Mouse (Mus musculus) B cell, adult 2 months (primary cell): Measurements from ENCODE around the gene Sfrp2.
A peak's percentile ranks its signal among the peaks of the same experiment; 100 is the strongest.

ENCODE experiments used
- DNase-seq, 2 experiments: peaks; one replicate each; pipeline ENCODE4 v3.0.0; 2022

Gene Sfrp2

GRCm38 (mm10) chr3:83773281-83773680, 7.2 kb downstream of the Sfrp2 start:
- DNase-seq = no peak

GRCm38 (mm10) chr3:83775403-83775802, 9.3 kb downstream of the Sfrp2 start:
- no peak for DNase-seq

- DNase-seq = no peak
These were observed 15.5 kb downstream of the Sfrp2 start for GRCm38 (mm10) chr3:83781460-83782222.

GRCm38 (mm10) chr3:83783716-83784469, 17.8 kb downstream of the Sfrp2 start:
- no peak for DNase-seq

- DNase-seq = no peak
These were observed 18.6 kb downstream of the Sfrp2 start for GRCm38 (mm10) chr3:83784726-83785125.

- DNase-seq = no peak
These were observed 21.0 kb downstream of the Sfrp2 start for GRCm38 (mm10) chr3:83787086-83787485.

- DNase-seq = no peak
These were observed 21.7 kb downstream of the Sfrp2 start for GRCm38 (mm10) chr3:83787776-83788305.

GRCm38 (mm10) chr3:83789651-83790451, 23.7 kb downstream of the Sfrp2 start:
- peak; percentile 40 to 55 for DNase-seq

GRCm38 (mm10) chr3:83791444-83791843, 25.3 kb downstream of the Sfrp2 start:
- DNase-seq = no peak

- DNase-seq = no peak
These were observed 31.0 kb downstream of the Sfrp2 start for GRCm38 (mm10) chr3:83797098-83797497.

GRCm38 (mm10) chr3:83797828-83798227, 31.7 kb downstream of the Sfrp2 start:
- DNase-seq = peak; percentile 82 to 83

GRCm38 (mm10) chr3:83799486-83799885, 33.4 kb downstream of the Sfrp2 start:
- no peak for DNase-seq

- DNase-seq = peak in 1 of 2 experiments; percentile 35
These were observed 35.6 kb downstream of the Sfrp2 start for GRCm38 (mm10) chr3:83801649-83802155.

- no peak for DNase-seq
These were observed 42.4 kb downstream of the Sfrp2 start for GRCm38 (mm10) chr3:83808483-83808882.

- DNase-seq = peak; percentile 40 to 46
These were observed 45.9 kb downstream of the Sfrp2 start for GRCm38 (mm10) chr3:83811987-83812386.

GRCm38 (mm10) chr3:83812863-83813262, 46.7 kb downstream of the Sfrp2 start:
- DNase-seq = no peak

GRCm38 (mm10) chr3:83816372-83816925, 50.3 kb downstream of the Sfrp2 start:
- no peak for DNase-seq

GRCm38 (mm10) chr3:83823774-83824173, 57.7 kb downstream of the Sfrp2 start:
- no peak for DNase-seq
